Mouse (Mus musculus) midbrain, embryonic 13.5 days (tissue): Measurements from ENCODE around the gene Ypel2. TPM values are rescaled to one million over a fixed set of nuclear protein-coding genes. Genes with fewer than 3 reads are reported as not detected.
A peak's percentile ranks its signal among the peaks of the same experiment; 100 is the strongest.

Source experiments
- ATAC-seq: fragments of 200-750 bp; cut with Nextera tagmentation; 2 replicates; pipeline ENCODE4 v1.8.0; 2017; ENCODE audit warnings: mild to moderate bottlenecking, moderate TSS enrichment, moderate library complexity
- H3K27ac ChIP-seq: fragments of 300-500 bp; sonication (generic); 2 replicates; pipeline ENCODE4 v1.5.1; 2015; ENCODE audit warnings: inconsistent platforms, mild to moderate bottlenecking, moderate library complexity
- H3K27me3 ChIP-seq: fragments of 300-500 bp; sonication (generic); 2 replicates; pipeline ENCODE4 v1.6.1; 2015; ENCODE audit warnings: mild to moderate bottlenecking, inconsistent platforms
- H3K36me3 ChIP-seq: fragments of 300-500 bp; sonication (generic); 2 replicates; pipeline ENCODE4 v1.6.1; 2015; ENCODE audit warnings: mild to moderate bottlenecking, inconsistent platforms
- H3K4me1 ChIP-seq: fragments of 300-500 bp; sonication (generic); replicated peaks from 2 replicates; pipeline ENCODE4 v1.6.1; 2015; ENCODE audit warnings: inconsistent platforms
- H3K4me2 ChIP-seq: fragments of 300-500 bp; sonication (generic); replicated peaks from 2 replicates; pipeline ENCODE4 v1.6.1; 2015; ENCODE audit warnings: moderate library complexity, mild to moderate bottlenecking, inconsistent platforms
- H3K4me3 ChIP-seq: fragments of 300-500 bp; sonication (generic); replicated peaks from 2 replicates; pipeline ENCODE4 v1.5.1; 2015; ENCODE audit warnings: mild to moderate bottlenecking, inconsistent platforms
- H3K9ac ChIP-seq: fragments of 300-500 bp; sonication (generic); replicated peaks from 2 replicates; pipeline ENCODE4 v1.6.1; 2015; ENCODE audit warnings: mild to moderate bottlenecking, inconsistent platforms
- H3K9me3 ChIP-seq: fragments of 300-500 bp; sonication (generic); 2 replicates; pipeline ENCODE4 v1.6.1; 2016; ENCODE audit warnings: mild to moderate bottlenecking, inconsistent platforms
- WGBS: fragments of 180-500 bp; shearing (Covaris S2); methylation state at CpG from one replicate; pipeline ENCODE4 v1.1.7; 2015; 5-methylcytosine and 5-hydroxymethylcytosine counted together
- polyA plus RNA-seq: library from polyadenylated mRNA; unstranded; fragments of >200 nt; fragmentation: Nextera tagmentation; extraction: Ambion mirVana; gene quantifications from 2 replicates; pipeline ENCODE4 v1.2.1, GENCODE M21; 2015

Ypel2 gene
- polyA plus RNA-seq, 1 experiment from 2014 or later: 8.5 TPM

GRCm38 (mm10) chr11:86956363-86956762 lies 37.1 kb downstream of the Ypel2 start:
- no peaks in the 10 kb centered on the region for H3K9me3 ChIP-seq
- ATAC-seq: no peak
- H3K9ac ChIP-seq: no peak overlapping the region
- 85% methylated on average over 2 of the region's 2 CpGs for WGBS
- H3K4me3 ChIP-seq: no peak overlapping the region
- no peak overlapping the region for H3K4me2 ChIP-seq
- H3K27ac ChIP-seq: no peak overlapping the region
- H3K36me3 ChIP-seq: no peaks in the 10 kb centered on the region
- H3K4me1 ChIP-seq: peaks cover 38% of the 10 kb centered on the region
- no peaks in the 10 kb centered on the region for H3K27me3 ChIP-seq

- Histone ChIP-seq H3K27ac (no peak overlapping the region), H3K36me3 (no peaks in the 10 kb centered on the region), H3K9me3 (no peaks in the 10 kb centered on the region), H3K4me3 (no peak overlapping the region), H3K27me3 (no peaks in the 10 kb centered on the region), H3K9ac (no peak overlapping the region), H3K4me1 (peaks cover 35% of the 10 kb centered on the region), H3K4me2 (no peak overlapping the region)
- WGBS: 81% methylated on average over 15 of the region's 15 CpGs
- ATAC-seq: no peak
Observed at GRCm38 (mm10) chr11:86954616-86955270, 38.8 kb downstream of the Ypel2 start.

- H3K4me1 ChIP-seq: peaks cover 20% of the 10 kb centered on the region
- H3K9me3 ChIP-seq: no peaks in the 10 kb centered on the region
- H3K4me2 ChIP-seq: no peak overlapping the region
- H3K27ac ChIP-seq: no peak overlapping the region
- no peak overlapping the region for H3K9ac ChIP-seq
- ATAC-seq: no peak
- H3K27me3 ChIP-seq: no peaks in the 10 kb centered on the region
- H3K4me3 ChIP-seq: no peak overlapping the region
- WGBS: 77% methylated on average over 8 of the region's 8 CpGs
- peaks cover 4% of the 10 kb centered on the region for H3K36me3 ChIP-seq
Observed at GRCm38 (mm10) chr11:86953096-86953495, 40.4 kb downstream of the Ypel2 start.

GRCm38 (mm10) chr11:86952659-86953058 lies 40.8 kb downstream of the Ypel2 start:
- H3K36me3 ChIP-seq: peaks cover 4% of the 10 kb centered on the region
- no peak overlapping the region for H3K4me3 ChIP-seq
- no peaks in the 10 kb centered on the region for H3K9me3 ChIP-seq
- no peak overlapping the region for H3K27ac ChIP-seq
- no peak overlapping the region for H3K9ac ChIP-seq
- no peak for ATAC-seq
- no peaks in the 10 kb centered on the region for H3K27me3 ChIP-seq
- peaks cover 15% of the 10 kb centered on the region for H3K4me1 ChIP-seq
- H3K4me2 ChIP-seq: no peak overlapping the region
- 90% methylated on average over 2 of the region's 2 CpGs for WGBS

GRCm38 (mm10) chr11:86951672-86952071 lies 41.8 kb downstream of the Ypel2 start:
- no peak overlapping the region for H3K4me3 ChIP-seq
- H3K36me3 ChIP-seq: peaks cover 4% of the 10 kb centered on the region
- H3K4me2 ChIP-seq: no peak overlapping the region
- no peak for ATAC-seq
- H3K4me1 ChIP-seq: peaks cover 16% of the 10 kb centered on the region
- no peaks in the 10 kb centered on the region for H3K27me3 ChIP-seq
- WGBS: 66% methylated on average over 8 of the region's 8 CpGs
- no peak overlapping the region for H3K9ac ChIP-seq
- no peak overlapping the region for H3K27ac ChIP-seq
- H3K9me3 ChIP-seq: no peaks in the 10 kb centered on the region

- Histone ChIP-seq H3K4me2 (no peak overlapping the region), H3K36me3 (peaks cover 4% of the 10 kb centered on the region), H3K9me3 (no peaks in the 10 kb centered on the region), H3K4me1 (peaks cover 18% of the 10 kb centered on the region), H3K9ac (no peak overlapping the region), H3K27ac (no peak overlapping the region), H3K27me3 (no peaks in the 10 kb centered on the region), H3K4me3 (no peak overlapping the region)
- WGBS: 82% methylated on average over 3 of the region's 3 CpGs
- ATAC-seq: no peak
Observed at GRCm38 (mm10) chr11:86950491-86950890, 43.0 kb downstream of the Ypel2 start.

GRCm38 (mm10) chr11:86949951-86950441 lies 43.5 kb downstream of the Ypel2 start:
- 76% methylated on average over 9 of the region's 9 CpGs for WGBS
- no peak overlapping the region for H3K4me3 ChIP-seq
- peaks cover 4% of the 10 kb centered on the region for H3K36me3 ChIP-seq
- H3K9ac ChIP-seq: no peak overlapping the region
- no peak overlapping the region for H3K27ac ChIP-seq
- H3K9me3 ChIP-seq: no peaks in the 10 kb centered on the region
- H3K4me2 ChIP-seq: no peak overlapping the region
- no peak for ATAC-seq
- no peaks in the 10 kb centered on the region for H3K27me3 ChIP-seq
- peaks cover 18% of the 10 kb centered on the region for H3K4me1 ChIP-seq

- Histone ChIP-seq H3K27ac (peak overlapping the region; percentile 61), H3K36me3 (peaks cover 22% of the 10 kb centered on the region), H3K27me3 (no peaks in the 10 kb centered on the region), H3K4me1 (peaks cover 18% of the 10 kb centered on the region), H3K4me3 (no peak overlapping the region), H3K9ac (no peak overlapping the region), H3K9me3 (no peaks in the 10 kb centered on the region), H3K4me2 (no peak overlapping the region)
- ATAC-seq: 0 out of 2 replicates have a peak, but pooled peaks have one; percentile 55
- WGBS: 28% methylated on average over 6 of the region's 6 CpGs
Observed at GRCm38 (mm10) chr11:86946644-86947195, 46.8 kb downstream of the Ypel2 start.

- H3K9ac ChIP-seq: no peak overlapping the region
- no peaks in the 10 kb centered on the region for H3K27me3 ChIP-seq
- peaks cover 24% of the 10 kb centered on the region for H3K36me3 ChIP-seq
- no peak for ATAC-seq
- no peak overlapping the region for H3K4me2 ChIP-seq
- no peaks in the 10 kb centered on the region for H3K9me3 ChIP-seq
- peaks cover 18% of the 10 kb centered on the region for H3K4me1 ChIP-seq
- WGBS: 90% methylated on average over 6 of the region's 6 CpGs
- no peak overlapping the region for H3K4me3 ChIP-seq
- H3K27ac ChIP-seq: no peak overlapping the region
Observed at GRCm38 (mm10) chr11:86945933-86946332, 47.6 kb downstream of the Ypel2 start.

- Histone ChIP-seq H3K4me1 (peaks cover 18% of the 10 kb centered on the region), H3K27ac (no peak overlapping the region), H3K4me3 (no peak overlapping the region), H3K9me3 (no peaks in the 10 kb centered on the region), H3K27me3 (no peaks in the 10 kb centered on the region), H3K36me3 (peaks cover 31% of the 10 kb centered on the region), H3K9ac (no peak overlapping the region), H3K4me2 (no peak overlapping the region)
- ATAC-seq: no peak
- WGBS: 83% methylated on average over 8 of the region's 8 CpGs
Observed at GRCm38 (mm10) chr11:86945058-86945457, 48.4 kb downstream of the Ypel2 start.

GRCm38 (mm10) chr11:86944539-86944938 lies 49.0 kb downstream of the Ypel2 start:
- peaks cover 18% of the 10 kb centered on the region for H3K4me1 ChIP-seq
- H3K4me3 ChIP-seq: no peak overlapping the region
- peaks cover 31% of the 10 kb centered on the region for H3K36me3 ChIP-seq
- no peak overlapping the region for H3K4me2 ChIP-seq
- no peak overlapping the region for H3K9ac ChIP-seq
- no peak for ATAC-seq
- H3K27ac ChIP-seq: no peak overlapping the region
- WGBS: 87% methylated on average over 8 of the region's 8 CpGs
- no peaks in the 10 kb centered on the region for H3K9me3 ChIP-seq
- H3K27me3 ChIP-seq: no peaks in the 10 kb centered on the region

GRCm38 (mm10) chr11:86941904-86942303 lies 51.6 kb downstream of the Ypel2 start:
- Histone ChIP-seq H3K36me3 (peaks cover 27% of the 10 kb centered on the region), H3K4me2 (no peak overlapping the region), H3K9me3 (no peaks in the 10 kb centered on the region), H3K27me3 (no peaks in the 10 kb centered on the region), H3K4me1 (peaks cover 13% of the 10 kb centered on the region), H3K9ac (no peak overlapping the region), H3K27ac (no peak overlapping the region), H3K4me3 (no peak overlapping the region)
- 91% methylated on average over 8 of the region's 8 CpGs for WGBS
- ATAC-seq: no peak
